Mouse (Mus musculus) mouse embryonic stem cell (cell line): ENCODE results near the gene Rnasek.

Source experiments
- in situ Hi-C, 2 experiments: fragments of 300-500 bp; cut with MboI; formaldehyde crosslinking; loops; 1 replicate in 1 of 2; 3 replicates in 1 of 2; pipeline ENCODE4 v1.14.3; 2019 to 2020; ENCODE audit warnings: low sequenced_read_pairs in 2 of 2, low pct_unique_long_range_greater_than_20kb in 1 of 2, mixed read lengths in 1 of 2; ENCODE audit not compliant: unreplicated experiment in 1 of 2

Rnasek gene

DNA sequence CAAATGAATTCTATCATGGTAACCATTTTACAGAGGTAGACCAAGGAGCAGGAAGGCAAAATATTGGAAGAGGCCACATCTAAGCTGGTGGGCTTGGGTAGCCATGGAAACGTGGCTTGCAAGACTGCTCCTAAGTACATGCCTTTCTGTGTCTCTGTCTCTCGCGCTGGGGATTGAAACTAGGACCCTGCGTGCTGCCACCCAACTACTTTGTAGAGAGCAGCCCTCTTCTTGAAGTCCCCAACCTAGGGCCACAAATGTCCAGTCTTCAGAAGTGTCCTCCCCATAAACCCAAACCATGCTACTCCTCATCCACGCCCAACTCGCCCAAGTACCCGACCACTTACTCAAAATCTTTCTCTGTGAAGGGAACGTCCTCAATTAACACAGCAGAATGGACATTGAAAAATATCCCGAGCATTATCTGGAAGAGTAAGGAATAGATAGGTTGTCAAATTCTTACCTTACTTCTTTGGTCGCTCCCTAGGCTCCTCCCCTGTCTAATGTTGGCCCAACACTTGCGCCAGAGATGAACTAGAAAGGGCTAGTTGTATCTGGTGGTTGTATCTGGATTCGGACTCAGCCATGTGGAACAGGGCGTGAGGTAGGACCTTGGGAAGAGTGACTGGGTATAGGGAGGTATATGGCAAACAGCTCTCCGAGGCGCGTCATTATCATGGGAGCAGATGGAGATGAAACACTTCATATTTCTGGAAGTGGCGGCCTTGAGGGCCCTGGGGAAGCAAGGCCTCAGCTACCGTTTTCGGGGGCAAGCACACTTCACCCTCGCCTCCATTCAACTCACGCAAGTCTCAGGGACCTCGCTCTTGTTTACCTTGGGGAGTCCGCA is 826 bp downstream of the Rnasek start:
- in situ Hi-C loops, result no loop called here

DNA sequence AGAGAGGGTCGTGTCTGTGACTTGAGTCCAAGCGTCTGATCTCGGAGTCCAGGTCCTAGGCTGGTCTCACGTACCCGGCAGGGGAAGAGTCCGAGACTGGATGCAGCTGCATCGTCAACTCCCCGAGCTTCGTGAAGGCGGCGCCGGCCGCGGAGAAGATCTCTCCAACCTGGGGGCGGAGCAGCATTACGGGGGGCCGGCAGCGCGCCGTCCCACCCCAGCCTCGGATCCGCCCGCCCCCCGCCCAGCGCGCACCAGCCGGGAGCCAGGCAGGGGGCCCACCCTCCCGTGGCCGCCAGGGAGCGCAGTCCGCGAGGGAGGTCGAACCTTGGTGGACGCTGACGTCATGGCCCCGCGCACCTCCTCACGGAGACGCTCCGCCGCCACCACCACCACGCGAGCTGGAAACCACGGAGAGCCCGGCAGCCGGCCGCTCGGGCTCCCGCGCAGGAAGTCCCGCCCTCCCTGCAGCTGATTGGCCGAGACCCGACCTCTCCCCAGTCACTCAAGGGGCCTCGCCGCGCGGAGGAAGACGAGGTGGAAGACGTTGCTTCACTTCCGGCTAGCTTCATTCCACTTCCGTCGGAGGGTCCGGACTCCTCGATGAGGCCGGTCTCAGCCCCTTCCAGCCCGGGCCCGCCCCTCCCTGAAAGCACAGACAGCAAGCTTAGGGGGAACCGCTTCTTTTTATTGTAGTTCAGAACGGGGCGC is 2.0 kb downstream of the Rnasek start, which contains the start of gene 0610010K14Rik:
Gene 0610010K14Rik, minus strand, starts transcription at position 458 of the 711 bp plus-strand sequence.
- in situ Hi-C loops, result no loop called here

DNA sequence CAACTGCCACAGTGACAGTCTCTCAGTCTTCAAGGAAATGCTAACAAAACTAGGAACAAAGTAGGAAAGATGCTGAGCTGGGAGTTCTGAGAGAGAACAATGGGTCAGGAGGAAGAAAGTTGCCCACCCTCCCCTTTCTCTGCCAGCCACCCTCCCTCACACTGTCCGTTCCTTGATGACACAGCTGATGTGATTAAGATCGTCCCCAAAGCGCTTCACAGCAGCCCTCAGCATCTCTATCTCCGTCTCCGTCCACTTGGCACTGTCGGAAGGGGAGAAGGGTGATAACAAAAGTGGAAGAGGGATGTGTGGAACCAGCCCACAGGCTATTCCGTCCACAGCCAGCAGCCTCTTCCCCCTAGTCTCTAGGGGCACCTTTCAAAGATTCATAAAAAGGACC is 2.9 kb downstream of the Rnasek start:
- in situ Hi-C loops, result no loop called here

DNA sequence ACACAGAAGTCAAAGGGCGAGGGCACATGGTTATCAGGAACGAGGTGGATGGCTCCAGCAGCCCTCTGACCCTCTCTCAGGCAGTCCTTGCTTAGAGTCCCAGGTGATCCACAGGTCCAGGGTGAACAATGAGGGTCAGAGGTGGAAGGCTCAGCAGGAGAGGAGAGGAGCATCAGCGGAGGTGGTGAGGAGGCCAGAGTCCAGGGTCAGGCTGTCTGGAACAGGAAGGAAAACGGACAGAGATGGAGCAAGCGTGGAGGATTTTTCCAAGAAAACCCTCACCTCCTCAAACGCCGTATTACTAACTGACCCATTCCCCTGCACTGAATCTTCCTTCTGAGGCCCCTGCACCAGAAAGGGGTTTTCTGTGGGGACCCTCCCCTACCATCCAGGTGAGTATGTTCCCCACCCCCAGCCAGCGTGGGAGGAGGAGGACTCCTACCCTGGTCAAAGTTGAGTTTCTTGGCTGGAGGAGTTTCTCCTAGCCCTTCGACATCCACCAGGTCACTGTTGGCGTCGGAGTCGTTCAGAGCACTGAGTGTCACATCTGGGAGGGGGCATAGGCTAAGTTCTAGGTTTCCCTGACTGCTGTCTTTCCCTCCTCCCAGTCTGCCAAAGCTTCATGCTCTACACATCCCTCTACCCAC is 4.3 kb downstream of the Rnasek start:
- in situ Hi-C loops, result no loop called here

DNA sequence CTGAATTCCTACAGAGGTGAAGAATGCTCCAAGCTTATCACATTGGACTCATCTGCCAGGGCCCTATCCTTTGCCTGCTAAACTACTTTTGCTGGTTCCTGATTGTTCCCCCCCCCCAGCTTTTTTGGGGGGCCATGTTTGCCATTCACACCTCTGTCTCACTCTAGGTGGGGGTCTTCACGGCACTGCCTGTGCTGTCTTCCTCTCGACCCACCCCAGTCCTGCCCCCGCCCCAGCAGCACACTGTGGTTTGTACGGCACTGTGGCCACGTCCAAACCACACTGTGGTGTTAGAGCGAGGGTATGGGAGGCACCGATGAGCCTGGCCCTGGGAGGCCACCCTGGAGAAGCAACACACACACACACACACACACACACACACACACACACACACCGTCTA is 5.1 kb downstream of the Rnasek start:
- in situ Hi-C loops, result no loop called here

DNA sequence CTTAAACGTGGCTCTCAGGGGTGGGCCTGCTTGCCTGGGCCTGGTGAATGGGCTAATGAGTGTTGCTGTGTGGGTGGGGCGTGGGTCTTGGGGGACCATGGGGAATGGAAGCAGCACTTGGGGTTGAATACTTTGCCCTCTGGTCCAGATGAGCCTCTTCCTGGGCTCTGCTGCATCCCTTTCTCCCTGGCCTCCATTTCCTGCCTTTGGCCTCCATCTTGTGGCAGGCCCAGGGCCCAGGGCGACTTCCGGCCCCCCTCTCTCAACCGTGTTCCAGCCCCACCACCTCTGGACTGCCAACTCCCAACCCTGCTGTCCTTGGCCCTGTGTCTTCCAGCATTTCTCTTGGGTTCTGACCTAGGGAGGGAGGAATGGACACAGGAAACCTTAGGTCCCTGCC is 5.6 kb downstream of the Rnasek start:
- in situ Hi-C loops, result no loop called here

DNA sequence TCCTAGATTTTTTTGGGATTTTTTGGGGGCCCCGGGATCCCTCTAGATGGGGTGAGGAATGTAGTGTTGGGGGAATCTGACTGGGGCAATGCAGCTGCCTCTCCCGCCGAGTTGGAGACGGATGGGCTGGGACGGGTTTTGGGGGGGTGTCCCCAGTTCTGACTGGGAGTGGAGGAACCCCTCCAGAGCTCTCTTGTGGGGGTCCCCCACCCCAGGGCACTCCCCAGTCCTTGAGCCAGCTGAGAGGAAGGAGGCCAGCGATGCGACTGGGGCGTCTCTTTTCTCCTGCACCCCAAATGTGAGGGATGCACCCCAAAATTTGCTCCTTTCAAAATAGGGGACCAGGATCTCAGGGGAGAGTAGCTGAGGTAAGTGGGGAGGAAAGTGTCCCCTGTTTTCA is 6.6 kb downstream of the Rnasek start:
- in situ Hi-C loops, result no loop called here

DNA sequence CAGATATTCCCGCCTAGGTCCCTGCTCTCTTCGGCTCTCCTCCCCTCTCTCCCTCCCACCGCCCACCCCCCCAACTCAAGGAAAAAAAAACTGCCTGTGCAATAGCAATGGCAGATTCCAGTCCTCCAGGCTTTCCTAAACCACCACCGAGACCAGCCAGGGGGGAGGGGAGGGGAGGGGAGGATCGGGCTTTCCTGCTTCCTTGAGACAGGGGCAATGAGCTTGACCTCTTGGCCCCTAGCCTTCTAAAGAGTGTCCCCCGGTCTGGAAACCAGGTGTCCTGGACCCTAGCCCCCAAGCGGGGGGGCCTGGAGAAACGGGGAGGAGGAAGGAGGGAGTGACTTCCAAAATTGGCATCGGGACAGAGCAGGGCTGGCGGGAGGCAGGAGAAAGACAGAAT is 7.1 kb downstream of the Rnasek start:
- in situ Hi-C loops, result no loop called here

DNA sequence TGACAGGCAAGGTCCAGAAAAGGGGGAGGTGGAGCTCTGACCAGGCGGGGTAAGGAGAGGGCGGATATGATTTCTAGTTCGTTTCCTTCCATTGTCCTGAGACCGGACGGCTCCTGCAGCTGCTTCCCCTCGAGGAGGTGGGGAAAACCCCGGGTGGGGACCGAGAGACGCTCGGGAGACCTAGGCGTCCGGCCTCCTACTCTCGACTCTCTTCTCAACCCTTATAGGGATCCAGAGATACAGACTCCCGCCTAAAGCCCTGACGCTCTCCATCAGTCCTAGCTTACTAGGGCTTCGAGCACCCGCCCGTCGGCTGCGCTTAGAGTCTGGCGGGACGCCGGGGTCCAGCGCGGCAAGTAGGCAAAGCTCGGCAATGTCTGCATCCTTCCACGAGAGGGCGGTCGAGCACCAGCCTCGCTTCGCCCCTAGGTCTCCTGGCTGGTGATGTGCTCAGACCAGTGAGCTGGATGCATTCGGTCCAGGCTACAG is 9.4 kb downstream of the Rnasek start:
- in situ Hi-C loops, result no loop called here

DNA sequence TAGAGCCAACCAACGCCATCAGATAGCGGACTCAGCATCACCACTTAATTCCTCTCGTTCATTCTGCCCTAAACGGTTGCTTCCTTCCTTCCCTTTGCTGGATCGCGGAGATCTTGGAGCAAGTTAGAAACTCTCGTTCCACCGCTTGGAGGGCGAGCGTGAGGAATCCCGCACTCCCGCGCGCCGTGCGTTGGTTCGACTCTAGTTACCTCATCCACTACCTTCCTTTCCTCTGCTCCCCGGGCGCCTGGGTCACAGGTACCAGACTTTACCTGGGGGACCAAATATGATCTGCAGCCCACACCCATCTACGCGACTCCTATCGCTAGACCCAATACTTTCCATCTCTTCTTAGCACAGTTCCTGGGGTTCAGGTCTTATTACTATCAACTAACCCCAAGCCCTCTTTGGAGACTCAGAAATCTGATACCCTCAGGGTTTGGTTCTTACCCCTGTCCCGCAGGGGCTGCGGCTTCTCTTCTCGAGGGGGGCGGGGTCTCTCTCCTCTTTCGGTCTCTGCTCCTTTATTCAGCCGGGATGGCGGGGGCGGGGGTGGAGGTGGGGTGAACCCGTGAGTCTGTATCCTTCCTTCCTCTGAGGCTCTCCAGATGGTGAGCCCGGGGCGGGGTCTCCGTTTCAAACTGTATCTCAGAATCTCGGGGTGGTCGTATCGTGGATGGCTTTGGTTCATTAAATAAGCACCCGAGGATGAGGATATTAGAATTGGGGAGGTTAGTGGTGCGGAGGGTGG is 10.2 kb downstream of the Rnasek start, which contains the start of gene Bcl6b:
Gene Bcl6b, minus strand, starts transcription at position 539 of the 751 bp plus-strand sequence.
- in situ Hi-C loops, result no loop called here

DNA sequence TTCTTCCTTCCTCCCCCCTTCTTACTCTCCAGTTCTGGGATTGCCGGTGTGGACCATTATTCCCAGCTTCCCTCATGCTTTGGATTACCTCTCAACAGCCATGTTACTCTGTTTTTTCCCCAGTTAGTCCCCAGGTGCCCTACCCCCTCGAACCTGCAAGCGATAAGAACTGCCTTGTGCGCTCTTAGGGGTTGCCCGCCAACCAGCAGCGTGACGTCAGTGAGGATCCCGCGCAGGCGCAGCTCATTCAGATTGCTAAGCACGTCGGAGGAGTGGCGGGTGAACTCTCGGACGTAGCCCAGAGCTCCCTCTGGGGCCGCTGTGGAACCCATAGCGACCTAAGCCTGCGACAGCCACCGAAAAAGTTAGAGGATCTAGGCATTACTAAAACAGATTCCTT is 10.8 kb downstream of the Rnasek start:
- in situ Hi-C loops, result no loop called here

DNA sequence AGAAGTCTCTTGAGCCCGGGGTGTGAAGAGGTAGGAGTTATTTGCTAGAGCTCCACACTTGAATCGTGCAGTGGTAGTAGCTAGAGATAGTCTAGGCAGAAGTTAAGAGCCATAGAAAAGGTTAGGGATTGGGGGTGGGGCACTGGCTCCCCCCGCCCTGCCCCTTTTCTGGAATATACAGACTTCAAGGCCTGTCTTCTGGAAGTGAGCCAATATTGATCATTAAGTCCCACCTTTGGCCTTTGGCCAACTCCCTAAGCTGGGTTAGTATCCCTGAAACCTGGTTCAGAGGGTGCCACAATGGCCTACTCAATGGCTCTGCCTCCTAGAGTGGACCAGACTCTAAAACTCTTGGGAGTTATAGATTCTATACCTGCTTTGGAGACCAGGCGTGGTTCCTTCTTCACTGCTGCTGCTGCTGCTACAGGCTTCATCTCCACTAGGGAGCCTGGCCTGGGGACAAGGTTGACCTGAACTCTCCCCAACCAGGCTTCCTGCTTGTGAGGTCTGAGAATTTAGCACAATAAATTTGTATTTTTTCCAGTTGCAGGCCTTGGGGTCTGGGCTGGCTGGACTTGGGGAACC is 11.9 kb downstream of the Rnasek start:
- in situ Hi-C loops, result no loop called here

DNA sequence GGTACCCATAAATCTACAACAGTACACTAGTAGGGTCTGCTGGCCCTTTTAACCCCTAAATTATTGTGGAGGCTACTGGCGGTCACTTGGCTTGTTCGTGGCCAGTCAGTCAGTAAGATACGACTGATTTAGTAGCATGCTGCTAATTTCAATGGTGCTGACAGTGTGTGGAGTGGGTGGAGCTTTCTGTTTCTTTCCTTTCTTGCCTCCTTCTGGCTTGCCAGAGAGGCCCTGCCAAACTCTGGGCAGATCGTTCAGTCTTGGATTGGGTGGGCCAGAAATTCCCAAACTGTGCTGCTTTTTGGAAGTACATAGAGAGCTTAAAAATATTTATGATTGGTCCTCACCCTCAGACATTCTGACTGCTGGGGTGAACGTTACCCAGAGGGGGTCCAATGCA is 12.5 kb downstream of the Rnasek start:
- in situ Hi-C loops, result no loop called here

DNA sequence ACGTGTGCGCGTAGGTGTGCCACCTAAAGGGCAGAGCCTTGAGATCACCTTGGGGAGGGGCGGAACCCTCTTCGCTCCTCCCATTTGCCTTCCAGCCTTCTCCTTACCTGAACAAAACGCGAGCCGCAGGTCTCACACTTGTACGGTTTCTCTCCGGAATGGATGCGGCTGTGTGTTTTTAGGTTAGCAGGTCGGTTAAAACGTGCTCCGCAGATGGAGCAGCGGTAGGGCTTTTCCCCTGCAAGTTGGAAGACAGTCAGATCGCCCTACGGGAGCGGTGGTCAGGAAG is 13.1 kb downstream of the Rnasek start:
- in situ Hi-C loops, result no loop called here

DNA sequence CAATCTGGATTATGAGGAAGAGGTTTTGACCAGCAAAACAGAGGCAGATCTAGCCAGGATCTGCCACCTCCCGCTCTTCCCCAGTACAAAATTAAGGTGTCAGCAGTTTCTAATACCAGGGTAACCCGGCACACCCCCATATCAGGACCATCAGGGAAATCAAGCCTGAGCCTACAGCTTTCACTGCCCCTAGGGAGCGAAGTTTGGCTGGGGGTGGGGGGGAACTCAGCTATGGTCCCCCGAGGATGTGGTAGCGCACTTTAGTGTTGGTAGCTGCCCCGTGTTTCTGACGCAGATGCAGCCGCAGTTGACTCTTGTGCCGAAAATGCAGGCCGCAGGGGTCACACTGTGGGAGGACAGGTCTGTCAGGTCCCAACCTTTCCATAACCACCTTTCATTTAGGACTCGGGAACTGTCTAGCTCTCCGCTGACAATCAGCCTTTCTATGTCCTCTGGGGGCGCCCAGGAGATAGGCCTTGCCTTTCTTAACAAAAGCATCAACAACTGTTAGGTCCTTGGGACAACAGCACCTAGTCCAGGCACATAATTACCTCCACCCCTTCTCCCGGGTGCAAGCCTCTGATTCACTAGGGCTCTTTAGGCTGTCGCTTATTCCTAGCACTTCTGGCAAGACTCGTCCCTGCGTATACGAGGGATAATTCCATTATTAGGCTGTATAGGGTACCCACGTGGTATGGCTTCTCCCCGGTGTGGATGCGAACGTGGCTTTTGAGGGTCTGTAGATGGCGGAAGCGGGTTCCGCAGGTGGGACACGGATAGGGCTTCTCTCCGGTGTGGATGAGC is 13.6 kb downstream of the Rnasek start:
- in situ Hi-C loops, result no loop called here

DNA sequence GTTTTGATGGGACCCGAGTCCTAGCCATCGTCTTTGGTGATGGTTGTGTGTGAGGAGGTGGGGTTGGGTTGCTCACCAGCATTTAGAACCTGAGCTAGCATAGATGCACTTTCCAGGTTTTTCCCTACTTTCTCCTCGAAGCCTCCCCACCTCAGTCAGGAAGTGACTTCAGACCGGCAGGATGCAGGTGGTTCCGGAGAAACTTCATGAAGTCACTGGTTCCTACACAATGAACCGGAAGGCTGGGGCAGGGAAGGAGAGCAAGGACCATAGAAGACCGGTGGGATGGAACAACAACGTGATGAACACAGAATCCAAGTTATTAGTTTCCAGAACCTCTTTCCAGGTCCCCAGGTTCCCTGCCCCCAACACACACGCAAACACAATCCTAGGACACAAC is 15.9 kb downstream of the Rnasek start:
- in situ Hi-C loops, result no loop called here

DNA sequence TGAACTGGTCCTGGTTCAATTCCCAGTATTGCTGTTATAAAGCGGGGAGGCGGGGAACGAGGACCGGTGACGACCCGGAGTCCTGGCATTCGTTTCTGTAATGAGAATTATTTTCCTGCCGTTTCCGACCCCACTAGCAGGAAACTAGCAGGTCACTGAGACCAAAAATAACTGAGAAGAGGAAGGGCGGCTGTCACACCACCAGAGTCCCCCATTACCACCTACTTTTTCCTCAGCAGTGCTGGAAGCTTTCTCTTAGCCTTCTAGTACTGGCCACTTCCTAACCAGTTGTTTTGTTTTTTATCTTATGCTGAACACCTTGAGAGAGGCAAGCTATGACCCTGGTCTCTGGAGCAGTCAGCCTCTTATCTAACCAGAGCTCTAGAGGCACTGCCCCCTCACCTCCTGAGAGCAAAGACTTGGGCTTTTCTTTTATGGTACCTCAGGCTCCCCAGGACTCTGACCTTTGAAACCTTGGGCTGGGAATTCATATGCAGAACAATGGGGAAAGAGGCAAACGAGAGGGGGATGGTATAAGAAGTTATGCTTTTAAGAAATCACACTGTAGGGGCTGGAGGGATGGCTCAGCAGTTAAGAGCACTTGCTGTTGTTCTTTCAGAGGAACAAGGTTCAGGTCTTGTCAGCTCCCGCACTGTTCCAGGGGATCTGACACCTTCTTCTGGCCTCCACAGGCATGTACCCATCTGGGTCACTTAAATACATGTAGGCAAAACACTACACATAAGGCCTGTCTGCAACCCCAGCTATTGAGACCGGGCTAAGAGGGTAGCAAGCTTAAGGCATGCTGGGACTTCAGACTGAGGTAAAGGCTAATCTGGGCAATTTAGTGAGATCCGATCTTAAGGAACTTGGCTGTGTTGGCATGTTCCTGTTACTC is 17.8 kb downstream of the Rnasek start:
- in situ Hi-C loops, result no loop called here
